Mouse (Mus musculus) cerebral cortex, adult 2 months (tissue): ENCODE measurements around the gene Sarnp.

Source experiments
- WGBS: fragments of 180-500 bp; shearing (Covaris S2); methylation state at CpG from one replicate; pipeline ENCODE4 v1.1.7; 2018; 5-methylcytosine and 5-hydroxymethylcytosine counted together

Sarnp gene

DNA sequence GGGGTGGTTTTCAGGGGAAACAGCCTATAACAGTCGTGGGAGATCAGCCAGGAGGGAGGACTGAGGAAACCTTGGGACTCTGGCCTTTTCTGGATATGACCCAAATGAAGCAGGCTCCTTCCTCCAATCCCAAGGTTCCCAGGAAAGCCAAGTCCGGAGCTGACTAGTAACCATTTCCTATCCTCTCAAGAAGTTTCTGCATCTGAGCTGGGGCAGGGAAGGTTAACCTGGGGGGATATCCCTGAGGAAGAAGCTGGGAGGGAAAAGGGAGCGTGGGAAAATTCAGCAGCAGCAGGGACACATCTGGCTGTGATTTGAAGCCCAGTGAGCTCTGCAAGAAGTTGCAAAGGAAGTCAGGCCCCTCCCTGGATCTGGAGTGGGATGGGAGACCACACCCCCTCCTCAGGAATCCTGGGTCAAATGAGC lies 103.6 kb downstream of the Sarnp start:
- WGBS, result 73% methylated on average over 3 of the region's 3 CpGs

DNA sequence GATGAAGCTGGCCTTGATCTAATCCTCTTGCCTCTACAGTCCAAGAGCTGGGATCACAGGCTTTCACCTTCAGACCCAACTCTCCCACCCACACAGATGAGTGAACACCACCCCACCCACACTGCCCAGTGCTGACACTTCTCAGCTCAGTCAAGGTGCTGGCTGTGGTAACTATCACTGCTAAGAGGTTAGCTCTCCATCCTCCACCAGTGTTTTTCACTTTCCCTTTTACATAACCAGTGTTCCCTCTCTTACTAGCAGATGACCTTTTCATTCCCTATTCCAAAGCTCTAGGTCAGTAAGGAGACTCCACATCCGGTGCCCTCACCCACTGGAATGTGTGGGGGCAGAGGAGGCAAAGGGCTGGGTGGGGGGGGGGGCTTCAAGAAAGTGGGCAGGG lies 104.1 kb downstream of the Sarnp start:
- WGBS, result 71% methylated on average over 1 of the region's 1 CpGs

DNA sequence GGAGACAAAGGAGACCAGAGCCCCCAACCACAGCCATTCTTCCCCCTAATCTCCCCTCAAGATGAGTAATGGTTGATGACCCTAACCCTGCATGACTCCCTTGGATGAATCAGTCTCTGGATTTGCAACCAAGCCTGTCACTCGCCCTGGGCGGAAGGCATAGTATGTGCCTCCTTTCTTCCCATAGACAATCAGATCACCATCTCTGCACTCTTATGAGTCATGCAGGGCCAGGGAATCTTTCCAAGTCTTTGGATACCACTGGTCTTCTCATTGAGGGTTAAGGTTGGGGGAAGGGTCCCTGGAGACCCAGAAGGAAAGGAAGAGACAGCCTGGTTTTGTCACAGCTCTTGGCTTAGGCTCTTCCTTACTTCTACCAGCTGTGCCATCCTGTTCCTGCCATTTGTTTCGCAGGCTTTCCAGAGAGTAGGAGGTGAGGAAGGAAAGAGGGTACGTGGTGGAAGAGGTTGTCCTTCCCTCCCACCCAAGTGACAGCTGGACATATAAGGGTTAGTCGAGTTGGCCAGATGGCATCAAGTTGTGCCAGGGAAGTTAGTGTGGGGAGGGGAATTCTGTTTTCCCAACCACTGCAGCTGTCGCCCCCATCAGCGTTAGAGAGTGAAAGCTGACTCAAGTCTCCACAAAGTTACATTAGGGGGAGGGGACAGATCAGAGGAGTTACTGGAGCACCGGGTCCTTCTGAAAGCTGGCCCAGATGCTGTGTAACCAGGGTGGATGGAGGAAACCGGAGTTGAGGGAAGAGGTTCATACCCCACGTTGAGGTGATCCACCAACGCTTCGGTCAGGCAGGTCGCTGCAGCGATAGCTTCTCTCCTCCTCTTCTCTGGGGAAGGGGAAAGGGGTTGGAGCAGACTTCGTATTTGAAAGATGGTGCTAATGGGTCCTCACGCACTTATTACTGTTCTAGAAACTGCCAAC lies 105.0 kb downstream of the Sarnp start:
- WGBS, result 45% methylated on average over 16 of the region's 16 CpGs

- WGBS, result 17% methylated on average over 1 of the region's 1 CpGs
Measured at GRCm38 (mm10) chr10:128922822-128923012, 105.6 kb downstream of the Sarnp start, which contains the start of gene Rdh5. Gene Rdh5, minus strand, starts transcription at chr10:128922888.

- WGBS, result under 1% methylated on average over 42 of the region's 42 CpGs
Measured at GRCm38 (mm10) chr10:128923013-128923691, 106.0 kb downstream of the Sarnp start.

DNA sequence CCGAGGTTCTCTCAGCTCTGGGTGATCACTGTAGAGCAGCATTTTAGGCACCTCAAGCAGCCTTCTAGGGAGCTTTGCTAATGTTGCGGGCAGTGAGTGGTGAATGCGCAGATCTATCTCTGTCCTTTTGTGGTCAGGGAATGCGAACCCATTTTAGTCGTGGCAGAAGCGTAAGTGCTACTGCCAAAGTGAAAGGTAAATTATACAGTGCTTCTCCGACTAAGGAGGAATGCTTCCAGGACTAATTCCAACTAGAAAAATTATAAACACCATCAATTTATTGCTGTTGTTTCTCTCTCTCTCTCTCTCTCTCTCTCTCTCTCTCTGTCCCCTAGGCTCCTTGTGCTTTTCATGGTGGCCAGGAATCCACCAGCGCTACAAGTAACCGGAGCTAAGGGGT lies 106.8 kb downstream of the Sarnp start, which contains the start of gene Bloc1s1:
Gene Bloc1s1 (minus strand): TSS at position 101 of the 400 bp plus-strand sequence.
- 37% methylated on average over 9 of the region's 9 CpGs for WGBS
